Mouse (Mus musculus): ENCODE measurements around the gene Cep152.

Gene Cep152

DNA sequence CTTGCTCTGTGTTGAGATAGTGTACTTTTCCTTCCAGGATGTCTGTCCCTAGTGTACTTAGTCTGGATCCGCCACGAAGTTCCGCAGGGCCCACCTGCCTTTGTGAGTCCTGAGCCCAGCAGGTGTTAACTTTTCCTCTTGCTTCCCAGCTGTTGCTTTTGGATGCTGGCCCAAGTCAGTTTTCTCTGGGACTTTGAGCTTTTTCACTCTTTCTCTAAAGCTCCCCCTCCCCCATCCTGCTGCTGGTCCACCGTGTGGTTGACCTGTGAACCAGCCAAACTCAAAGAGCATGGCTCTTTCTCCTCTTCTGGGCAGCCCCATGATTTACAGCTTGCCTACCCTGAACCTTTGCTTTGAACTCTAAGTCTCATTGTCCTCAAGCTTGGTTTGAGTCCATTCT lies 1.6 kb upstream of the Cep152 start:
- DNase-seq (ENCODE audit: low spot score in 2 of 2): no peak

DNA sequence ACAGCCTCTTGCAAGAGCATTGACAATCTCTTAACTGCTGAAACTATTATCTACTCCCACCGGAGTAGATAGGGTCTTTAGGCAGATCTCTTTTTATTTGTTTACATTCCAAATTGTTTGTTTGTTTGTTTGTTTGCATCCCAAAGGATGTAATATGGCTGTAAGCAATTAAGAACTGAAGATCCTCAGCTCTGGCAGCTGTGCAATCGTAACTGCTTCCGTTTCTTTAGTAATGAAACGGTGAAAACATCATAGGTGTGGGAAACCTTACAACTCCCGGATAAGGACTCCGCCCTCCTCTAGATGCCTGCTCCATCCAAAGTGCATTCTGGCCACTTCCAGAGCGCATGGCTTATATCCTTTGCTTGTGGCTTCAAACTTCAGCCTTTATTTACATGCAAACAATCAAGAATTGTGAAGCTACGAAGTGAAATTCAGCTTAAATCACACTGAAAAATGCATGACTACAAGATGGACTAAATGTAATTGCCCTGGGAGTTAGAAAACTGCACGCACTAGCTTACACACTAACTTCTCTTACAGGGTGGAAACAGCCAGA lies 707 bp downstream of the Cep152 start:
- DNase-seq (ENCODE audit: low spot score in 2 of 2): peak in 1 of 2 experiments; percentile 12

DNA sequence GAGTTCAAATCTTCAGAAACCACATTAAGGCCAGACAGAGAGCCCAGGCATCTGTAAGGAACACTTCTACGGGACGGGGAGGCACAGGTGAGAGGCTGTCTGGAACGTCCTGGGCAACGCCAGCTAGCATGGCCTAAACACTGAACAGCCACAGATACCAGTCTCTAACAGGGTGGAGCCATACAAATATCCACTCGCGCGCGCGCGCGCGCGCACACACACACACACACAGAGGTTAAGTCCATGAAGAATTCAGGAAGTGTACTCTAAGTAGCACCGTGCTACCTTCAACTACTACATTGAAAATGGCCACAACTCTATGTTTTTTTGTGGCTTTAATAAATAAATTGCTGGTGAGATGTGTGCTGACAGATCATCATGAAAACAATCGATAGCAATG lies 1.7 kb downstream of the Cep152 start:
- no peak for DNase-seq (ENCODE audit: low spot score in 2 of 2)

DNA sequence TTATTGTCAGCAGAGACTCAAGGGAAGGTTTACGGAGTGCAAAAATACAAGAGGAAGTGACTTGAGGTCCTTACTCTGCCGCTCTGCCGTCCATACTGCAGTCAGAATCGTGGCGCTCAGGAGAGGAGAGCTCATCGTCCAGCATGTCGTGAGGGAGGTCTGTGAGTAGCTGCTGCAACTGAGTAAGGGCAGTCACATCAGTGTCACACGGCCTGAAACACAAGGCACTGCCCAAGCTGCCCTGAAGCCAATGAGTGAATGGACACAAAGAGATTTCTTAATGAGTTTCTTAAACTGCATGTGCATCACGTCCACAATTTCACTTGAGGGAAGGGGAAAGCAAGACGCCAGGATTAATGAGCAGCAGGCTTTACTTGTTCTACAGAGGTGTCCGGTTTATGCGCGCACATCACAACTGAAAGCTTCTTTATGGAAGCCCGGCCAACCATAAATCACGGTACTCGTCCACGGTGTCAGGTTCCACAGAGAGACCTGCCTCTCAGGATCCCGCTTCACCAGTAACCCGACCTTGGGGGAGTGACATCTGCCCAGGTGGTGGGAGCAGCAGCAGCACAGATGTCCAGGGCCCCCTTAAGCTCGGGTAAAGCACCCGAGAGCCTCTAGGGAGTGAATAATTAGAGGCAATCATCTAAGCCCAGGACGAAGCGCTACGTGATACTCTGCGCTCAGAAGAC lies 4.6 kb downstream of the Cep152 start:
- no peak for DNase-seq (ENCODE audit: low spot score in 2 of 2)

DNA sequence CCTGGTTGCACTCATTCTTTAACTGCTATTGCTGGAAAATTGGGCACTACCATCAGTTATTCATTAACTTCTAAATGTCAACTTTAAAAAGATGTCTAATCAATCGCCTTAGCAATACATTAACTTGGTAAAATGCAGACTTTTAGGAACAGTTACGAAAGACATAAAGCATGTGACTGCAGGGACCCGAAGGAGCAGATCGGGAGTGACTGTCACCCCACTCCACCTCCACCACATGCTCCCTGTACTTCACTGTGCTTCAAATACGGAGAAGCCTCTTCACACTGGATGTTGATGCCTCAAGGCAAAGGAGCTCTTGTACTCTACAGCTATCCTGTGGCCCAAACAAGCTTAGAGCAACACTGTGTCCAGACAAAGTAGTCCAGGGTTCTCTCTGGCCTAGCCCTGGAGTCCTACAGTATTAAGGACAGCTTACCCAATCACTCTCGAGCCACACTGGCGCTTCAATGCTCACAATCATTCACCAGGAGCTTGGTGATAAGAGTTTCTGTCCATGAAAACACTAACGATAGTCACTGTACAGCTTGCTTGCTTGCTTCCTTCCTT lies 9.0 kb downstream of the Cep152 start:
- DNase-seq (ENCODE audit: low spot score in 2 of 2): no peak

DNA sequence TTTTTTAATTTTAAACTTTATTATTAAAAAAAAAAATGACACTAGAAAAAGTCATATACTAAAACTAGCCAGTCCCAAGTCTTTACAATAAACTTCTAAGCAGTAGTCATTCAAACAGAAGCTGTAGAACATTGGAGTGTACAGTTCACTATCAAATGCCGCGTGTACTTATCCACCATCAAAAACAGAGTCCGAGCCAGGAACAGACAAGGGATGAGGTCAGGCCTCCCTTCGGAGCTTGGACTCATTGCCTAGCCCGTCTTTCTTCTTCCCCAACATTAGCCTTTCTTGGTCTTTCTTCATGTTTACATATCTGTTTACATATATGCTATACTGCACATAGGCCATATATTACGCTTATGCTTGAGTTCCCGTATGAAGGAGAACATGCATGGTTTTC lies 9.5 kb downstream of the Cep152 start:
- DNase-seq (ENCODE audit: low spot score in 2 of 2): no peak

DNA sequence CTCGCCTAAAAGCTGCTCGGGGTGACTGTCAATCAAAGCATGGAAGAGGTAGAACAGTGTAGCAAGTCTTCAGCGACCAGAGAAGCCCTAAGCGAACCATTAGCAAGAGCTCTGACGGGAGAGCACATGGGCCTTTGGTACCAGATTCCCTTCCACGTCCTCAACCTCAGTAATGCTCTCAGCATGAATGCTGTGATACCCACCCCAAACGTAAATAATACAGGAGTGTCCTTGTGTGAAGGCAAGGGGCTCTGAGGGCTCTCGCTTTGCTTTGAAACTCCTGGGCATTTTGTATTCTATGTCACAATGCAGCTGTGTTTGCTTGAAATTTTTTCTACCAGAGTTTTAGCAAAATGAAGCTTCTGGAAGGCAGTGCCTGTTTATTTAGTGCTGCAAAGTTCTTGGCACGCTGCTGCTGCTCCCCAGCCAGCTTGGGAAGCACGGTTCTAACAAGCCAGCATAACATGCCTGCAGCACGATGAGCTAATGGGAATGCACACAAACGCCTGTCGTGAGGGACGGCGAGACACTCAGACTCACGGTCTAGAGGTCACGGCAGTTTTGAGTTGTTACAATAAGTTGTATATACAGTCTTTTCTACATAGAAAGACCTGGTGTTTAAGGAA lies 18.6 kb downstream of the Cep152 start:
- no peak for DNase-seq (ENCODE audit: low spot score in 2 of 2)

DNA sequence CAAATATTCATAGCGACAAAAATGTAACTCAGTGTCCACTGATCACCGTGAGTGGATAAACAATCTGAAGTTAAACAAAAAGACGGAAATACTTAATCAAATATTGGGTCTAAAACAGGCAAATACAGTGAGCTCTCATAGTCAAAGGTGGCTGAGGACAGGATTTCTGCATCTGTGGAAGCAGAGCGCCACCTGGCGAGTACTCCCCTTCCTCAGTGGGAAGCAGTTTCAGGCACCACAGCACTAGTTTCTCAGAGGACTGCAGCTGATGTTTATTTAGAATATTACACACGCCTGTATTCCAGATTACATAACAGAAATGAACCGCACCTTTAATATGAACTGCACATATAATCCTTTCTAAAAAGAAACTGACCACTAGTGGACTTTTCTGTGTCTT lies 20.3 kb downstream of the Cep152 start:
- DNase-seq (ENCODE audit: low spot score in 2 of 2): peak in 1 of 2 experiments; percentile 53

DNA sequence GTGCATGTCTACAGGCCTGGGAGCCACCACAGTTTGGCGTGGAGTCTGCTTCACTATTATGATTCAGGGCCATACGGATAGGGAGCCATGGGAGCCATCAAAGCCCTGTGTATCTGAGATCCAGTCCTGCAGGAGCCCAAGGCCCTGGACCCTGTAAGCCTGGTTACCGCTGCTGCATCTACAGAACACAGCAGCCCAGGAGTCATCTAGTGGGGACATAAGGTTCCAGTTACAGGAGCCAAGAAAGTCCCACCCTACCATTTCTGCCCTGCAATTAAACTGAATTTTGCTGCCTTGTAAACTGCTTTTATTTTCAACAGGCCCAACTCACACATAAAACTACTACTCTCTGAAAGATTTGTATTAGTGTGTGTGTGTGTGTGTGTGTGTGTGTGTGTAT lies 21.9 kb downstream of the Cep152 start:
- DNase-seq (ENCODE audit: low spot score in 2 of 2): no peak

DNA sequence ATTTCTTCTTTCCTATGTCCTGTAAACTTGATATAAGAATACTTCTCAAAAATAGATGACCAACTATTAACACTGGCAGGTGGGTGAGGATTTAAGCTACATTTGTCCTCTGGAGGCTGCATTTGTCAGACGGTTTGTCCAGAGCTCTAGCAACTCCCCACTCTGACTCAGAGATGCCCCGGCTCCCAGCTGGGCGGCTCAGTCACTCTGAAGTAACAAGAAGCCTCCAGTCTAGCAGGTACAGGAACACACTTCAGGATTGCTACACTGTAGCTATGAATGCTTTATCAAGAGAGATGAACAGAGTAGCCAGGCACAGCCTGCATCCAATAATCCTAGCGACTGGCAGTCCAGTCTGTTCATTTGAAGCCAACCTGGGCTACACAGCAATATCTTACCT lies 26.0 kb downstream of the Cep152 start:
- DNase-seq (ENCODE audit: low spot score in 2 of 2): no peak

DNA sequence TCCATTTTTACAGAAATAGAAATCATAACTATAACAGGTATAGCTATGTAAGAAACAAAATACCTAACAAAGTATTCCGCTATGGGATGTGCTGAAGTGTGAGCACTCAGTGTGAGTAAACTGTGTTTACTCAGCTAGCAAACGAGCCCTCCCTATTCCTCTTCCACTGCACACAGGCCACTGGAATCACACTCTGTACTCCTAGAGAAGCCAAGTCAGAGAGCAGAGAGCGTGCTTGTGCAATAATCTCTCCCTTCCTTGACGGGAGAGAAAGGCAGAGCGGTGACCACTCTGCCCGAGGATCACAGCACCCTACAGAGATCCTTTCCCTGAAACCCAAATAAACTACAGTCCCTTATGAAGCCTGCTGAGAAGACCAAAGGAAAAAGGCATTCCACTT lies 26.7 kb downstream of the Cep152 start:
- no peak for DNase-seq (ENCODE audit: low spot score in 2 of 2)

DNA sequence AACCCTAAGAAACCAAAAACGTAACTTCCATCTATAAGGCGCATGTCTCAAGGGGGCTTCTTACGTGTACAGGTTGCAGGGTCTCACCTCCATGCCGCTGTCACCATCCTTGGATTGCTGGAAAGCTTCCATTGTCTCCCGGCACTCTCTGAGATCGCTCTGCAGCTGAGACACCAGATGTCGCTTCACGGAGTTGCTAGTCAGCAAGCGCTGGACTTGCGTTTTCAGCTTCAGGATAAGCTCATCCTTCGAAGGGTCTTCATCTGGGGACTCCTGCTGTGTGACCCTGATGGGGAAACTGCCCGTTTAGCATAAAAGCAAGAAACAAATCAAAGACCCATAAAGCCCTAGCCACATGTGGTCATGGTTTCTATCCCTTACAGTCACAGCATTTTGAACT lies 30.1 kb downstream of the Cep152 start:
- DNase-seq (ENCODE audit: low spot score in 2 of 2): no peak

DNA sequence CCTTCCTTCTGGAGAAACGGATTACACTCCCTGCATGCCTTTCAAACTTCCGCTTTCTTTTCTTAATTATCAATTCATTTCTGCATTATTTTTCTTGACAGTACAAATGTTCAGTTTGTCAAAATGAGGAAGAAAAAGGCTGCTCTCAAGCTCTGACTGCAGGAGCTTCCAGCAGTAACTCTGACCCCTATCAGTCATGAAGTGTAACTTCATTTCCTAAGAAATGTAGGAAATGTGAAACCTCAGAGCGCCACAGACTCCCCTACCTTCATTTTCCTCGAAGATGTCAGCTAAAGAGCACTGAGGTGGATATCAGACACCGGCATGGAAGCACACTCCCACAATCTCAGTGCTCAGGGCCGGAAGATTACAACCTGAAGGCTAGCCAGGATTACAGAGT lies 30.8 kb downstream of the Cep152 start:
- no peak for DNase-seq (ENCODE audit: low spot score in 2 of 2)

DNA sequence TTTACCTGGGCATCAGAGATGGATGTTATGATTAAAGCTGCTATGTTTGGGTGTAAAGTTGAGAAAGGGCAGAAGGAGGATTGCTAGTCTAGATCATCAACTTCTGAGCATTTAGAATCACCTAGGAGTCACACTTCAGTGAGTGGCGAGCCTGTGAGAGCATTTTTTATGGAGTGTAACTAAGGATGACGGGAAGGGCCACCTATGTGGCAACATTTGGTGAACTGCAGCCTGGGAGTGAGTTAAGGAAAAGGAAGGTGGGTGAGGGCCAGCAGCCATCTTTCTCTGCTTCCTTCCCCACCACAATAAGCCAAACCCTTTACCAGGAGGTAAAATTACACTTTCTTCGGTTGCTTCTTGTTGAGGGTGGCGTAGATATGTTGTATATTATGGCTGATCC lies 33.0 kb downstream of the Cep152 start:
- no peak for DNase-seq (ENCODE audit: low spot score in 2 of 2)

DNA sequence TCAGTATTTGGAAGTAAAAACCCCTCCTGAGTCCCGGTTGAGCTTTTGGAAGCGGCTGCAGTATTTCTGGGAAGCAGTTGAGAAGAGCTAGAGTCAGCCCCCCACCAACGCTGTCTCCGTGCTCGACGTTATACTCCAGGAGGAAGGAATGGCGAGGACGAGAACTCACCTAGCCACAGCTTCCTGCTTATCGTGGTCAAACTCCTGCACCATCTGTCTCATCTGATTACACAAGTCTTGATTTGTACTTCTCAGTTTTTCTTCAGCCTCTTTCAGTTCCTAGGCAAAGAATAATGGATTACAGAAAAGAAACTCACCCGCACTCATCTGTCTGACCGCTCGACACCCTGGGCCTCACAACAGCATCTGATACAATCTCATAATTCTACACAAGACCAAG lies 35.6 kb downstream of the Cep152 start:
- no peak for DNase-seq (ENCODE audit: low spot score in 2 of 2)

DNA sequence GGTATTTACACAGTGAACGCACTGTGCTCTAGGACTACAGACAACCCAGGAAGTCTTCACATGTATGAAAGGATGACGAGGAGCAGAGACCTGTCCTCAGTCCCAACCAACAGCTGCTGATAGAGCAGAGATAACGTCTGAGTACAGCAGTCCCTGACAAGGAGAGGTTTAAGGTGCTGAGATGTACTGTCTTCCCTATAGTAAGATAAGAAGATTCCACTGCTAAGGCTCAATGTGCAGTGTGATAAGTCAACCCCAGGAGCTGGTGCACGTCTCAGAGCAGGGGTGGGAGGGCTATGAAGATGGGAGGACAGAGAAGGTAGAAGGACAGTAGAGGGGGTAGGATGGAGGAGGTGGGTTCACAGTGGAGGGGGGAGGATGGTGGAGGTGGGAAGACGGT lies 43.8 kb downstream of the Cep152 start:
- no peak for DNase-seq (ENCODE audit: low spot score in 2 of 2)

DNA sequence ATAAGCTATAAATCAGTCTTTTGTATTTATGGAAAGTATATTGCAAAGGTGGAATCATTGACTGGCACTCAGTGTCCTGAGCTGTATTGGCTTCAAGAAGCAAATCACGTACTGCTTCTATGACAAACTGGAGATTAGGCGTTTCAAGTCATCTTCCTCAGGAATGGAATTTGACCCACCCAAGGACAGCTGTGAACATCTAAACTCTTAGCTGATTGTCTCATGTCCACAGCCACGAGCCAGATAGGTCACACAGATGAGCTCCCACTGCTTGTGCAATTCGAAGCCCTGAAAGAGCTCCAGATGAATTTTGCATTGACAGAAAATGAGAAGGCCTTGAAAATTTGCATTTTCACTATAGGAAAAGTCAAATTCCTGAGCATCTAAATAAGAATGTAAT lies 47.2 kb downstream of the Cep152 start:
- DNase-seq (ENCODE audit: low spot score in 2 of 2): no peak

DNA sequence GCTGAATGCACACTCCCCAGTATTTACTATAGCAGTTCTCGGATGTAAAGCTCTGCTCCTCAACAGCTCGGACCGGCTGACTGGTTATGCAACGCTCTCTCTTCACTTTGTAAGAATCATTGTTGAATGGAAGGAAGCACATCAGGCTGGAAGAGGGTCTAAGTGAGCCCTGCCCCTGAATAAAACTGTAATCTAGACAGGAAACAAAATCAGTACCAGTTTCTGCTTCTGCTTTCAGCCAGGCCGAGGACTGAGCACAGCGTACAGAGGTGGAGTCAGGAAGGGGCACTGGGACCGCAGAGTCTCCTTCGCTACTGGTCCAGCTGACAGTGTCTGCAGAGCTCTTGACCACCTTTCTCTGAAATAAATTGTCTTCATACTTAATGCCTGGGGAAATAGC lies 48.4 kb downstream of the Cep152 start:
- no peak for DNase-seq (ENCODE audit: low spot score in 2 of 2)

DNA sequence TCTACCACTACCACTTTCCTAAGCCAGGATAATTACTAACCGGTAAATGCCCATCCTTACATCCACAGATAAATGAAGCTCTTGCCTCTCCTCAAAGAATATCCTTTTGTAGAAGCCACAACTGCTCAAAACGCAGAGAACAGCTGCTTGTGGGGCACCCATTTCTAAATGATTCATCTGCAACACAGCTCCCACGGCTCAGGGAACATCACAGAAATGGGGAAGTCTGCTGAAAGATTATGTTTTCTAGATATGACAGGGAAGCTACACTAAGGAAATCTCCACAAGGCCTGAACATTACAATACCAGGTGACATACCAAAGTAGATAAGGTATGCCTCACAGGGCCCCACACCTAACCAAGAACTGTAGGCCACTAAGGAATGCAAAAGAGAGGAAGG lies 49.1 kb downstream of the Cep152 start:
- no peak for DNase-seq (ENCODE audit: low spot score in 2 of 2)

DNA sequence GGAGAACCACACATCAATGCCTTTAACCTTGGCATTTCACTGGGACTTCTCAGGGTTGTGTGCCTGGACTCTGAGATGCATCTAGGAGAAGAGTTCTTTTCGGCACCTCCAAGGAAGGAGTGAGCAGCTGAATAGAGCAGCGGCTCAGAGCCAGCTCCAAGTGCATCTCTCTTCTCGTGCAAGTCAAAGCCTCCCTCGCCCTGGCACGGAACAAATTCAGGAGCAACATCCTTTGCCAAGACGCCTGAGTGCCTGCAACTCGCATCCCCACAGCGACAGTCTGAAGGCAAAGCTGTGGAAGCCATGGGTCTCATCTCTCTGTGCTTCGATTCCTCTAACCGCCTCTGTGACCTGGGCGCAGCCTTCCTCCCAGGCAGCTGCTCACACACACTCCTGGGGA lies 61.0 kb downstream of the Cep152 start:
- DNase-seq (ENCODE audit: low spot score in 2 of 2): no peak

DNA sequence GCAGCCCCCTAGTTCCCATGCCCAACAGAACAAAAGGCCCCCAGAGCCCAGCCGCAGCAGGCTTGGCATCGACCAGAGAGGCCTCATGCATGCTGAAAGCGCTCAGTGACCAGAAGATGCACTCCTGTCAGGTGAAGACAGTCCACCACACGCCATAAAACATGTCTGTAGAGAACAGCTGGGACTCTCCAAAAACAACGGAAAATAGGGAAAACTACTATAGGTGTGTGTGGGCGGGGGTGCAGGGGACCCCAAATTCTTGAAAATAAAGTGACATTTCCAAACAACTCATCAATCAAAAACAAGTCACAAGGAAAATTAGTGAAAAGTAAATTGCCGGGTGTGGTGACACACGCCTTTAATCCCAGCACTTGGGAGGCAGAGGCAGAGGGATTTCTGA lies 62.5 kb downstream of the Cep152 start:
- no peak for DNase-seq (ENCODE audit: low spot score in 2 of 2)

DNA sequence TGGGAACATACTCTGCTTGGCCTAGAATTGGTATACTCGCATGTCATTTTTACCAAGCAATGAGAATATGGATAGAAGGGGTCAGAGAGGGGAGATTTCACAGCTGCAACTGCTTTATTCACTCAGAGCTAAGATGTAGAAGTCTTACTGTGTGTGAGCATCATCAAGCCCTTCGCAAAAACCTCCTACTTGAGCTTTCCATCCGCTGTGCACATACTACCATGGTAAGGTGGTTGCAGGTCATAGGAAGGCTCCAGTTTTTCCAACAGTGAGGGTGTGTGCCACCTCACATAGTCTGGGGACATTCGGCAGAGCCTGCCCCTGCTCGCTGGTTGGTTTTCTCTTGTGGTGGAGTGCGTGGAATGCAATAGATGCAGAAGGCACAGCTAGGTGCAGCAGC lies 64.9 kb downstream of the Cep152 start:
- DNase-seq (ENCODE audit: low spot score in 2 of 2): no peak
